Mouse (Mus musculus) urinary bladder, adult 2 months (tissue): ENCODE results near the gene Dlx4. TPM values are rescaled to one million over a fixed set of nuclear protein-coding genes. Genes with fewer than 3 reads are reported as not detected.

Experiments used
- DNase-seq: peaks from one replicate; pipeline ENCODE4 v3.0.0; 2022; ENCODE audit warnings: low spot score
- polyA plus RNA-seq: library from polyadenylated mRNA; depleted of rRNA; stranded (reverse); fragments of >200 nt; gene quantifications from 2 replicates; pipeline ENCODE4 v1.2.3, GENCODE M21; 2012; rRNA removed

Gene Dlx4
- polyA plus RNA-seq, result 0.27 and 0.36 TPM in 2 replicates

DNA sequence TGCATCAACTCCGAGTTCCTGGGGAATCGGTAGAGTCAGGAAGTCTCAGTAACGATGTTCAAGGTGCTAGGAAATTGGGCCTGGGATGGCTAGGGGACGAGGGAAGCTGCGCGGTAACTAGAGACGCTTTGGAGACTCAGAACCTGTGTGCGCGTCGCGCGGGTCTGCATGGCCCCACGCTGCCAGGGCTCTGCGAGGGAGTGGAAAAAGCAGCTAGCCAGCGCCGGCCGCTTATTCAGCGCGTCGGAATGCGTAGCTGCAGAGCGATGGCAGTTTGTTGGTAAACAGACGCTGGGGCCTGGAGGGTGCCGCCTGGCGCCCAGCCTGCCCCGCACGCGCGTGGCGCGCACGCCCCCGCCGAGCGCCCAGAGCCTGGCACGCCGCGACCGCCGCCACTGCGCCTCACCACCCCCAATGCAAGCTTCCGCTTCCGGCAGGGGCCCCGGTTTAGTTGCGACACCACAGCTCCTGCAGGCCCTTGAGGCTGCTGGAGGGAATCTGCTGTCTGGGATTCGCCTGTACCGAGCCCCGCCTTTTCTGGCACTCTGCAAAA is at the start of gene Dlx4:
TSS of gene Dlx4 (minus strand) at position 413 of the 553 bp plus-strand sequence.
- DNase-seq, result peak; percentile 48

- DNase-seq, result no peak
Observed at GRCm38 (mm10) chr11:95189863-95190262, 43.8 kb upstream of the Dlx4 start.

- no peak for DNase-seq
Observed at GRCm38 (mm10) chr11:95186826-95187225, 40.8 kb upstream of the Dlx4 start.

DNA sequence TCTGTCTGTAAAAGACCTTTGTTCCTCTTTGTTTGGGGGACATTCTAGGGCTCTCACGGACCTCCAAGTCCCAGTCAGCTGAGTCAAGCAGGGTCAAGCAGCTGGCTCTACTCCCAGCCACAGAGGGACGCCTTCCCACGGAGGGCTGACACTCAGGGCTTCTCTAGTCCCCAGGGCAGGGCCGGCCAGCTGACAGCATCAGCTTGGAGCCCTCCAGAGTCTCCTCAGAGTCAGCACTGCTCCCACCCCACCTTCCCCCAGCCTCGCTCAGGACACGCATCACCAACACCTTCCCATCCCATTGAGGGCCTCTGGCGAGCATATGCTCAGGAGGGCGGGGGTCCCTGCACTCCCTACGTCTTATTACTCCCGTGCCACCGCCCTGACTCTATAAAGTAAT is 39.6 kb upstream of the Dlx4 start:
- DNase-seq, result no peak

DNA sequence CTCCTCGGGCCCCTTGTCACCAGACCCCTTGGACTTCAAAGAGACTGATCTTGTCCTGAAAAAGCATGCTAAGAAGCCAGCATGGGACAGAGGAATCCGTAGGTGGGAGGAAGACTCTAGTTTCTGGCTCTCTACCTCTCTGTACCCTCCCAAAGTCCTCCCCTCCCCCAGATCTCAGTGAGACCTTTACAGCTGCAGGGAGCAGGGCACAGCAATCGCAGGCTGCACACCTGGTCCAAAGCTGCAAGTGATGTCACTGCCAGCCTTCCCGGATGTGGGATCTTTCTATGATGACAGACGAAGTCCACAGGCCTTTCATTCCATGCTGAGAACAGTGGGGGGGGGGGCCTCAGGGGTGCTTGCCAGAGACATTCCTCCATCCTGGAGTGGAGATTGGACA is 38.5 kb upstream of the Dlx4 start:
- DNase-seq, result no peak

GRCm38 (mm10) chr11:95179311-95179710 is 33.2 kb upstream of the Dlx4 start:
- no peak for DNase-seq

DNA sequence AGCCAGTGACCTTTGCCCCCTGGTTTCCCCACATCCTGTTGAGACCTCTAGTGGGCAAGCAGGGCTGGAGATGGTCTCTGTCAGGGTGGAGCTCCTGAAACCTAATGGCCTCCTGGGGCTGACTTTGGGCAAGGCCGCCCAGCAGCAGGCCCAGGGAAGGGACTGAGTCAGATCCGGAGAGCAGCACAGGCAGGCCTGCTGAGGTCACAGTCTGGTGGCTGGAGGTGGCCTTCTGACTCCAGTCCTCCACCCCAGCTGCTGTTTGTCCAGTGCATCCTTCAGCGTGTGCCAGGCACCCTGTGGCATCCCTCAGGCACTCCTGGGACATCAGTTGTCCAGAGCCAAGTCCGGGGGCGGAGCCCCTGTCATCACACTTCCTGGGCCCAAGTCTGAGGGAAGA is 19.8 kb upstream of the Dlx4 start:
- no peak for DNase-seq

DNA sequence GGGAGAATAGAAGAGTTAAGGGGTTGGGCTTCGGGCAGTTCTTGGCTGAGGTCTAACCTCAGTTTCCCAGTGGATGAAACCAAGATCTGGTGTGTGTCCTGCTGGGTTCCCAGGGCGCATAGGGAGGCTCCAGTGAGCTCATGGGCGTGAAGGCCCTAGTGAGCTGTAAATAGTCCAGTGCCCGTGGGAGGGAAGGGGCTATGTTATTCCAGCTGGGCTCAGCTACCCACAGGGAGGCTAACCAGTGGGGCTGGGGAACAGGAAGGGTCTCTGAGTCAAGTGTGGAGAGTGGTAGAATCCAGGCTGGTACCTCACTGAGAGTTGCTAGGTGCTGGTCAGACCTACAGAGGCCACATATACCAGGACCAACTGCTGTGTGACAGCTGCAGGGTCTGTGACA is 15.6 kb upstream of the Dlx4 start:
- DNase-seq, result no peak

- no peak for DNase-seq
Observed at GRCm38 (mm10) chr11:95160693-95161092, 14.6 kb upstream of the Dlx4 start.

- DNase-seq, result no peak
Observed at GRCm38 (mm10) chr11:95159763-95160371, 13.8 kb upstream of the Dlx4 start.

GRCm38 (mm10) chr11:95157872-95158271 is 11.8 kb upstream of the Dlx4 start:
- DNase-seq, result no peak

GRCm38 (mm10) chr11:95157356-95157755 is 11.3 kb upstream of the Dlx4 start:
- DNase-seq, result no peak

DNA sequence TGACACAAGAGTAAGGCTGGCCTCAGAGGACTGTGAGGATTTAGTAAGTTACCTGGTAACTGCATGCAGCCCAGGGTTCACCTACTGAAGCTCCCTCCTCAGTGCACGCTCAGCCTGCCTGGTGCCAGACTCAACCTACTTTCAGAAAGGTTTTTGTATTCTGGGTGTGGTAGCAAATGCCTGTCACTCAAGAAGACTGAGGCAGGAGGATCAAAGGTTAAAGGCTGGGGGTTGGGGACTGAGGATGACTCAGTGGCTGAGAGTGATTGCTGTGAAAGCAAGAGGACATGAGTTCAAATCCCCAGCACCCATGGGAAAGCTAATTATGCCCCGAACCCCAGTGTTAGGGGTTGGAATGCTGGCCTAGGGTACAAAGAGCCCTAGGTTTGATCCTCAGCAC is 9.4 kb upstream of the Dlx4 start:
- no peak for DNase-seq

DNA sequence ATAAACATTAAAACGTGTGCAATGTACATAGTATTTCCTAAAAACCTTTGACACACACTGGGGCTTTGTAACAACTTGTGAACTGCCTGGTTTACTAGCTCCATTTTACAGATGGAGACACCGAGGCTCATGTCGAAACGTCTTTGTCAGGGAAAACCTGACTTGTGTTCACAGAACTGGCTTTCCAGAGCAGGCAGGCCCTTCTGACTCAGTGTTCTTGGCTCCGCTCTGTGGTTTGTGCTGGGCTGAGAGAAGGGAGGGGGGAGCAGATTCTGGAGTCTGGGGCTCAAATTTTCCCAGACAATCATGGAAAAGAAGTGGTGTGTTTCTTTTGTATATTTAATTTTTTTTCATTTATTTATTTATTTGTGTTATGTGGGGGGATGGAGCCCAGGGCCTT is 7.6 kb upstream of the Dlx4 start:
- no peak for DNase-seq

DNA sequence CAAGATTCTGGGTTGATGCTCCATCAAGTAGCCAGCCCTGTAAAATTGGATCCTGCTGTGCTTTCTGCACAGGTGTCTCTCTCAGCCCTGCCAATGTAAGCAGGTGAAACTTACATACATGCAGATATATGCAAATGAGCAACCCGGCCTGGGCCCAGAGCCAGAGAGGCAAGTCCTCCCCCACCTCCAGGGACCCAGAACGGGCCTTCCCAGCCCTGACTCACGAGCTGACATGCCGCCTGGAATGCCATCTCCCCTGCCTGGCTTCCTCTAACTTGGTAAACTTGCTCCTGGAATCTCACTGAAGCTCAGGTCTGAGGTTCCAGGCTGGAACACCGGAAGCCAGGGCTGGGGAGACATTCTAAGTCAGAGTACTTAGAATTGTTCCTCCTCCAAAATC is 7.1 kb upstream of the Dlx4 start:
- no peak for DNase-seq

- DNase-seq, result no peak
Observed at GRCm38 (mm10) chr11:95150269-95151049, 4.4 kb upstream of the Dlx4 start.

DNA sequence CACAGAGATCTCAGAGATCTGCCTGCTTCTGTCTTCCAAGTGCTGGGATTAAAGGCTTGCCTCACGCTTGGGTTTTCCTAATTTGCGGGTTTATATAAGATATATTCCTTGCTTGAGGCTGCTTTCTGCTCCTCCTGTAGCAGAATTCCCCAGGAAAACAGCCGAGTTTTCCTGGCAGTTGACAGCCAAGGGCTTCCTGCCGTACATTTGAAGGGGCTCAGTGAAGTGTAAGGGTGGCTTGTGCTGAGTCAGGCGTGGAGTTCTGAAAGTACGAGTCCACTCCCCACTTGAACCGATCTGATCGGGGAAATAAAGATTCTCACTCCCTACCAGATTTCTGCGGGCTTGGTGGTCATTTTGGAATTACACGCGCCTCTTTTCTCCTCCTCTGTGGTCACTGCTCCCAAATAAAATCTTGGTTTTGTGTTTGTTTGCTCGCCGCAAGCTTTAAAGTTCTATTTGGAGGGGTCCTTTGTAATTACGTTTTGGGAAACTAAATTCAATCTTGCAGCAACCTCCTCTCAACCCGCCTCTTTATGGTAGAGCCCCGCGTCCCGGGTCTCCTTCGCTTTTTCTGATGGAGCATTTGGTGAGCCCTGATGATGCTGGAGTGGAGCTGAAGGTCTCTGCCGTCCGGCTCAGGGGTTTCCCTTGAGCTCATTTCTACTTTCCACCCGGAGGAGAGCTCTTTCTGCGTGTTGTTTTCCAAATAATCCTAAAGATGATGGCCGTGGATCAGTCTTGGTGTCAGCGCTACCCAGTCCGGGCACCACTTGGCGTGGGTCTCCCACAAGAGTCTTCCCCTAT is 3.6 kb upstream of the Dlx4 start:
- no peak for DNase-seq

- DNase-seq, result no peak
Observed at GRCm38 (mm10) chr11:95148754-95149153, 2.7 kb upstream of the Dlx4 start.

DNA sequence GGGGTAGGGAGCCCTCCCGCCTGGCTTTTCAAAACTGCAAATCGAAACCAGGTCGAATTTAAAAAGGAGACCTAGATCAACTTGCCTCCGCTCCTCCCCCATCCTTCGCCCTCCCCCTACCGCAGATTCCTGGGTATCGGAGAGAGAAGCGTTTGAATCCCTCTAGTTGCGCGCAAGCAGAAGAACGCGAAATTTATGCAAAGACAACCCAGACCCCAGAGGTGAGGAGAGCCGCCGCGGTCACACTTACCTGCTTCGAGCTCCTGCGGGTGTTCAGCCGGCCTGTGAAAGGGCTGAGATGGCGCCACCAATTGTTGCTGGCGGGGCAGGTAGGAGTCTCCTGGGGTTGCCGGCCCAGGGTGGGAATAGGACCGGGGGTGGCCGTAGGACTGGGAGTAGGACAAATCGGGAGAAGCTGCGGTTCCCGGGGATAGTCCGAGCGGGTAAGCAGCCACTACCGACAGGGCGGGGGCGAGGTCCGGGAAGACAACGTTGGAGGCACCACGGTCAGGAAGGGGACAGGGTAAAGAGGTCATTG is 1.0 kb downstream of the Dlx4 start:
- DNase-seq, result no peak

DNA sequence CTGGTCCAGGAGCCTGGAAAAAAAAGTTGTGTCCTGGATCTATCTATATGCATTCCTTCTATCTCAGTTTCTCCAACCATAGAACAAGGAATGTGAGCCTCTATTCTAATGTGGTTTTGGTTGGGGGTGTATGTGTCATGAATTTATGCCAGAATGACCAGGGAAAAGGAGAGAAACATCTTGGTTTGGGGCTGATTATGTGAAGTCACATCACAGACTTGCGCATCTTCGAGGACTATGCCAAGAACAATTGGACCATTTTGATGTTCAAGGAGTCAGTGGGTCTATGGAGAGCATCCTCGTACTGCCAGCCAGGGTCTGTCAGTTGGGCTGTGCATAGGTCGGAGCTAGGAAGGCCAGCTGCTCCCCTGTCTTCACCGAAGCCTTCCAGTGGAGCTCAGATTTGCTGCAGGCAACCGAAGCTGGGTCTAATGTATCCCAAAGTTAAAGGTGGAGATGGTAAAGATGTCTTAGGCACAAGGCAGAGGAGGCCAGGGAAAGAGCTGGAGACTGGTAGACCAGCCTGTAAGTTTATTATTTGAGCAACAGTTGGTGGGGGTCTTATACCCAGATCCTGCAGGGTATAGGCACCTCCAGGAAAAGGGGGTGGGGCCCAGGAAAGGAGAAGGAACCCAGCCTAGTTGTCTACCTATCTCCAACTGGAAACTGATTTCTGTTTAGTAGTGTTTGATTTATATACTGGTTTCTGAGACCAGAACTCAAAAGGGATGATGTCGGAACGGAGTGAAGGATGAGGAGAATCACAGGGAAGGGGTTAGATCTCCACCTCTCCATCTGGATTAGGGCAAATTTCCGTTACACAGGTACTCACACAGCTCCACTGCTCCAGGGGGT is 1.7 kb downstream of the Dlx4 start:
- no peak for DNase-seq

GRCm38 (mm10) chr11:95143663-95144062 is 2.4 kb downstream of the Dlx4 start:
- no peak for DNase-seq
